Mouse (Mus musculus) CH12.LX (cell line): ENCODE data around the gene Grip1. TPM values are rescaled to one million over a fixed set of nuclear protein-coding genes. Genes with fewer than 3 reads are reported as not detected.

Experiments
- DNase-seq: peaks from one replicate; pipeline ENCODE4 v3.0.0-alpha.2; 2013; ENCODE audit errors: extremely low read depth
- H3K27ac ChIP-seq: 2 replicates; pipeline ENCODE4 v1.5.1; 2012; ENCODE audit warnings: low read depth, mild to moderate bottlenecking, control low read depth, moderate library complexity; ENCODE audit not compliant: insufficient read depth
- H3K27me3 ChIP-seq: replicated peaks from 2 replicates; pipeline ENCODE3; 2012; ENCODE audit warnings: inconsistent platforms
- H3K36me3 ChIP-seq, 2 experiments: replicated peaks in 1 of 2; 2 replicates each; pipeline versions ENCODE3 to v1.6.1; 2012; ENCODE audit warnings: inconsistent platforms in 1 of 2, low read length in 1 of 2, mild to moderate bottlenecking in 1 of 2, mixed read lengths in 1 of 2, moderate library complexity in 1 of 2; ENCODE audit not compliant: control insufficient read depth in 1 of 2, insufficient read depth in 1 of 2
- H3K4me1 ChIP-seq, 2 experiments: 2 replicates each; pipeline ENCODE4 v1.6.1; 2012; ENCODE audit warnings: inconsistent platforms in 1 of 2, moderate library complexity in 1 of 2; ENCODE audit not compliant: insufficient read depth in 2 of 2, control insufficient read depth in 1 of 2
- H3K4me2 ChIP-seq: 2 replicates; pipeline ENCODE4 v1.6.1; 2012; ENCODE audit warnings: low read depth, mild to moderate bottlenecking, control low read depth; ENCODE audit not compliant: poor library complexity, insufficient read depth, severe bottlenecking
- H3K4me3 ChIP-seq, 3 experiments: fragments of 150-350 bp in 1 of 3; sonication (generic) in 1 of 3; replicated peaks in 1 of 3; 2 replicates each; pipeline versions ENCODE3 to v1.5.1; 2011 to 2012; ENCODE audit warnings: low read depth in 2 of 3, low read length in 2 of 3, mild to moderate bottlenecking in 2 of 3, moderate library complexity in 2 of 3, control low read depth in 1 of 3, improper control_type of control experiment in 1 of 3, inconsistent platforms in 1 of 3, mixed read lengths in 1 of 3; ENCODE audit not compliant: poor library complexity in 1 of 3
- H3K79me2 ChIP-seq: replicated peaks from 2 replicates; pipeline ENCODE4 v1.6.1; 2012; ENCODE audit warnings: mild to moderate bottlenecking, moderate library complexity; ENCODE audit not compliant: control insufficient read depth, poor library complexity, insufficient read depth, severe bottlenecking; ENCODE audit errors: extremely low read depth
- H3K9ac ChIP-seq: 2 replicates; pipeline ENCODE4 v1.6.1; 2012; ENCODE audit warnings: low read depth, mild to moderate bottlenecking, control low read depth, moderate library complexity; ENCODE audit not compliant: insufficient read depth
- H3K9me3 ChIP-seq: replicated peaks from 2 replicates; pipeline ENCODE3; 2012; ENCODE audit warnings: low read length, inconsistent platforms, mixed read lengths
- EP300 ChIP-seq: IDR thresholded peaks from 2 replicates; pipeline ENCODE4 v1.6.1; 2011; ENCODE audit warnings: low read length, improper control_type of control experiment
- ETS1 ChIP-seq: conservative IDR thresholded peaks from 2 replicates; pipeline ENCODE4 v1.6.1; 2012; ENCODE audit warnings: low read depth, mild to moderate bottlenecking, inconsistent platforms, low read length, improper control_type of control experiment, moderate library complexity
- MAFK ChIP-seq: IDR thresholded peaks from 2 replicates; pipeline ENCODE4 v1.6.1; 2011; ENCODE audit warnings: low read length, improper control_type of control experiment; ENCODE audit not compliant: insufficient replicate concordance
- MAX ChIP-seq: IDR thresholded peaks from 2 replicates; pipeline ENCODE4 v1.6.1; 2011; ENCODE audit warnings: low read length, improper control_type of control experiment
- MEF2A ChIP-seq: IDR thresholded peaks from 2 replicates; pipeline ENCODE4 v1.6.1; 2014; ENCODE audit warnings: low read depth, mild to moderate bottlenecking, inconsistent platforms, low read length, improper control_type of control experiment, borderline replicate concordance
- MXI1 ChIP-seq: IDR thresholded peaks from 2 replicates; pipeline ENCODE4 v1.6.1; 2011; ENCODE audit warnings: mild to moderate bottlenecking, low read depth, low read length, improper control_type of control experiment
- MYC ChIP-seq: IDR thresholded peaks from 2 replicates; pipeline ENCODE4 v1.6.1; 2011; ENCODE audit warnings: low read depth, mild to moderate bottlenecking, improper control_type of control experiment, low read length
- PAX5 ChIP-seq: IDR thresholded peaks from 2 replicates; pipeline ENCODE4 v1.6.1; 2012; ENCODE audit warnings: low read length, inconsistent platforms, mixed read lengths
- POLR2A ChIP-seq: IDR thresholded peaks from 2 replicates; pipeline ENCODE4 v1.6.1; 2011; ENCODE audit warnings: low read depth, mild to moderate bottlenecking, improper control_type of control experiment, low read length
- TCF12 ChIP-seq: IDR thresholded peaks from 2 replicates; pipeline ENCODE4 v1.6.1; 2014; ENCODE audit warnings: low read depth, mild to moderate bottlenecking, inconsistent platforms, low read length, improper control_type of control experiment
- USF2 ChIP-seq: conservative IDR thresholded peaks from 2 replicates; pipeline ENCODE4 v1.6.1; 2011; ENCODE audit warnings: low read depth, low read length, improper control_type of control experiment
- ZKSCAN1 ChIP-seq: IDR thresholded peaks from 2 replicates; pipeline ENCODE4 v1.6.1; 2012; ENCODE audit warnings: low read depth, inconsistent platforms, low read length, improper control_type of control experiment, borderline replicate concordance
- dilution Hi-C: fragments of 300-500 bp; cut with MboI; formaldehyde crosslinking; loops from 2 replicates; pipeline ENCODE4 v1.14.3; 2020; ENCODE audit warnings: low sequenced_read_pairs; ENCODE audit not compliant: extremely low pct_unique_long_range_greater_than_20kb, extremely low pct_ligation_motif_present
- in situ Hi-C: fragments of 300-500 bp; cut with MboI; formaldehyde crosslinking; loops from 3 replicates; pipeline ENCODE4 v1.14.3; 2019; ENCODE audit warnings: low sequenced_read_pairs, low pct_ligation_motif_present, low pct_unique_long_range_greater_than_20kb, mixed read lengths
- polyA plus RNA-seq: library from polyadenylated mRNA; unstranded; fragments of >175 nt; gene quantifications from 2 replicates; pipeline ENCODE4 v1.2.1, GENCODE M21; 2012; ENCODE audit warnings: low read depth; ENCODE audit not compliant: insufficient read length
- total RNA-seq, 2 experiments: library from RNA; depleted of rRNA; stranded (reverse); fragments of 300-350 nt in 1 of 2; fragments of >200 nt in 1 of 2; gene quantifications; 2 replicates each; pipeline ENCODE4 v1.2.3; 2012 to 2014

Grip1 gene
- total and polyA plus RNA-seq, 3 experiments, result 0.09 to 0.33 (median 0.13) TPM

DNA sequence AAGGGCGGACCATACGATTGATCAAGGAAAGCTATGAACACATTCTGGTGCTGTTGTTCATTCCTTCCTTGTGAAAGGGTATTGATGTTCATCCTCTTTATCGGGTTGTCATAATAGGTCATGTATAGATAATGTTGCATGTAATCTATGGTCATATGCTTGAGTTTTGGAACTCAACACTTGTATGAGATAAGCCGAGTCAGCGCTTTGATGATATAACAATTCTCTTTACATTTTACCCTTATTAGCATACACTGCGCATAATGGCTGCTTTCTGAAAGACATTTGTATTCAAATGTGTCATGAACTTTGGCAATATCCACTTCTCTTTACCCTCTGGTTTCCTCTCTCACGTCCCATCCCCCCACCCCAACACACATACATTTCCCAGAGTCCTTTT is 111.2 kb downstream of the Grip1 start:
- dilution Hi-C loops, result no loop called here
- no peaks in the 10 kb centered on the region for H3K36me3 ChIP-seq
- H3K79me2 ChIP-seq, result no peaks in the 10 kb centered on the region
- DNase-seq, result no peak
- H3K4me1 ChIP-seq, result no peaks in the 10 kb centered on the region
- no peak overlapping the region for H3K4me3 ChIP-seq
- H3K27ac ChIP-seq, result no peak overlapping the region
- H3K9me3 ChIP-seq, result no peaks in the 10 kb centered on the region
- no peaks in the 10 kb centered on the region for H3K27me3 ChIP-seq
- no peak overlapping the region for H3K4me2 ChIP-seq
- H3K9ac ChIP-seq, result no peak overlapping the region
- TF ChIP-seq ZKSCAN1 (no peak), MAFK (peak; percentile 92)
- in situ Hi-C loops, result no loop called here

DNA sequence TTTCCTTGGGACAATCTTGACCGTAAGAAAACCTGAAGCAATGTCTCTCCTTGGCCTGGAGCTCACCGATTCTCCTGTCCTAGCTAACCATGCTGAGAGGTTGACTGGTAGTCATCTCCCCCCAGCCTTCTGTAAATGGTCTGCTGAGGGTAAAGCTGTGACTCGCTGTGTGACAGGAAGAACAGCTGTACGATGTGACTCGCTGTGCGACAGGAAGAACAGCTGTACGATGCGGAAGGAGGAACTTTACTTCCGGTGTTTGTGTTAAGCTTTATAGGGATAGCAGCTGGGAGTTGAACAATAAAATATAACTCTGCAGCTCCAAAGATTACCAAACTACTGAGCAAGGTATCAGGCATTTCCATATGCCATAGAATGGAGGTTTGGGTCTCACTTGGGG is 119.5 kb downstream of the Grip1 start:
- Histone ChIP-seq H3K79me2 (no peaks in the 10 kb centered on the region), H3K9ac (no peak overlapping the region), H3K4me1 (no peaks in the 10 kb centered on the region), H3K4me2 (no peak overlapping the region), H3K4me3 (no peak overlapping the region), H3K27ac (no peak overlapping the region), H3K27me3 (no peaks in the 10 kb centered on the region), H3K9me3 (no peaks in the 10 kb centered on the region), H3K36me3 (no peaks in the 10 kb centered on the region)
- no peak for DNase-seq
- in situ Hi-C loops (no loop called here), dilution Hi-C loops (no loop called here)
- TF ChIP-seq EP300 (no peak), PAX5 (no peak), ETS1 (no peak), MEF2A (no peak), POLR2A (no peak)

DNA sequence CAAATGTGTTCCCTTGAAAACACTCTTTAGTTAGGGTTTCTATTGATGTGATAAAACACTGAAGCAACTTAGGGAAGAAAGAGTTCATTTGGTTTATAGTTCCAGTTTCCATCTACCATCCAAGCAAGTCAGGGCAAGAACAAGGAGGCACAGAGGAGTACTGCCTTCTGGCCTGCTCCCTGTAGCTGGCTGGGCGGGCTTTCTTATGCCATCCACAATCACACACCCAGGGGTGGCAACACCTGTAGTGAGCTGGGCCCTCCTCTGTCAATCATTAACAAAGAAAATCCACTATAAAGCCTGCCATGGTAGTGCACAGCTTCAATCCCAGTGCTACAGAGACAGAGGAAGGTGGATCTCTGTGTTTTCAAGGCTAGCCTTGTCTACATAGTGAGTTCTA is 122.2 kb downstream of the Grip1 start:
- Histone ChIP-seq H3K27ac (no peak overlapping the region), H3K9me3 (no peaks in the 10 kb centered on the region), H3K4me1 (no peaks in the 10 kb centered on the region), H3K79me2 (no peaks in the 10 kb centered on the region), H3K4me3 (no peak overlapping the region), H3K9ac (no peak overlapping the region), H3K27me3 (no peaks in the 10 kb centered on the region), H3K36me3 (no peaks in the 10 kb centered on the region), H3K4me2 (no peak overlapping the region)
- TF ChIP-seq MXI1 (no peak), USF2 (no peak), MYC (no peak), MAX (no peak), TCF12 (no peak), MAFK (no peak)
- in situ Hi-C loops (no loop called here), dilution Hi-C loops (no loop called here)
- DNase-seq, result no peak
